Mouse (Mus musculus): ENCODE data around the gene Olfr524.

GRCm38 (mm10) chr7:140184206-140184605, 21.6 kb downstream of the Olfr524 start:
- TF ChIP-seq CTCF (IDR thresholded peaks at IDR 0.05; ENCODE audit: control insufficient read depth, insufficient read depth, insufficient replicate concordance, low read depth, low read length) (no peak), POLR2A (IDR thresholded peaks at IDR 0.05; ENCODE audit: control insufficient read depth, low read depth, low read length) (no peak)

Data from testis, adult 2 months (tissue).